In the genomic region with DNA sequence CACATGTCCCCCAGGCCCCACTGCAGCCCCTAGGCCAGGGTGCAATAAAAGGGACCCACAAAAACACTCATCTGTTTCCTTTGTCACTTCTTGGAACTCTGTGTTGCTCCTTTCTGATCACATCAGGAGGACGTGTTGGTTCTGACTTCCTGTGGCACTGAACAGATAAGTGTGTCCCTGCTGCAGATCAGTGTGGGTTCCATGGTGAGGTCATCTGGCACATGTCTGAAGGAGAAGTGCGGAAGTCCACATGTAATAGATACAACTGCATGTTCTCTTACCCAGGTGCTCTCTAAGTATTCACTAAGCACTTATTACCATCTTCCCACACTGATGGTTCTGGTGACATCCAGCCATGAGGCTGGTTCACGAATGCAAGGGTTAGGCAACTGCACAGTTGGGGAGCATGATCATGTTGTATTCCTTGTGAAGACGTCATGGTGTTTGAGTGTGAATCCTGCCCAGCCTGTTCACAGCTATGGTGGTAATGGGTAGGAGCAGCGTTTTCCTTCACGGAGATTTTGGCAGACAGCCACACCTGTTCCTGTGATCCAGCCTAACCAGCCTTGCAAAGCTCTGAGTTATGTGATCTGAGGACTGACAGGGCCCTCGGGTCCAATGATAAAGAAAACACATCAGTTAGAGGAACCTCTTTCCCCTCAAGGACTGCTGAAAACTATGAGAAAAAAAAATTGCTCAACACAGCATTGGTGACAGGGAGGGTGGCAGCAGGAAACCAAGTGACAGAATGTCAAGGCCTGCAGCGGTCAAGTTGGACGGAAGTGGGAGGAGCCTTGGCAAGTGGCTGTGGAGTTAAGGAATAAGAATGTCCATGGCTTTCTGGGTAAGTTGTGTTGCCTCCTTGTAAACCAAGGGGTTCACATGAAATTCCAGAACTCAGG, we compare ENCODE assay signal across 15 mouse cellular contexts. TPM values are rescaled to one million over a fixed set of nuclear protein-coding genes. Genes with fewer than 3 reads are reported as not detected.
DNase-seq lines count a peak whose midpoint lies in the region; ATAC-seq and TF ChIP-seq lines count a peak whose summit lies in the region.
"Had no signal": no experiment of that assay in that cellular context is flagged by ENCODE, and none has a peak within 500 bp of the region (broad histone marks: within the 10 kb centered on the region; RNA-seq: fewer than 3 reads in every experiment).

No protein-coding gene starts in this region.

- TF ChIP-seq CTCF in kidney, postnatal 0 days (IDR thresholded peaks at IDR 0.05; ENCODE audit: low read depth), result no peak

- no peak overlapping the region for H3K9ac ChIP-seq in kidney, postnatal 0 days (ENCODE audit: low read depth, low read length)
- no peak overlapping the region for H3K9ac ChIP-seq in kidney, embryonic 14.5 days (ENCODE audit: low read depth, low read length)
- no peak overlapping the region for H3K9ac ChIP-seq in embryonic facial prominence, embryonic 15.5 days

- WGBS in kidney, postnatal 0 days, result 54% methylated on average over 9 of the region's 9 CpGs
- WGBS in kidney, embryonic 14.5 days, result 66% methylated on average over 9 of the region's 9 CpGs
- WGBS in embryonic facial prominence, embryonic 15.5 days, result 60% methylated on average over 9 of the region's 9 CpGs

- no peaks in the 10 kb centered on the region for H3K27me3 ChIP-seq in kidney, postnatal 0 days (ENCODE audit: insufficient read depth, low read length)
- no peaks in the 10 kb centered on the region for H3K27me3 ChIP-seq in kidney, embryonic 14.5 days (ENCODE audit: control insufficient read depth, insufficient read depth, low read length)
- no peaks in the 10 kb centered on the region for H3K27me3 ChIP-seq in embryonic facial prominence, embryonic 15.5 days

- 0 out of 2 replicates have a peak, but pooled peaks have one; percentile 25 for ATAC-seq in kidney, postnatal 0 days (replicated peaks; ENCODE audit: low FRiP score, low read depth)
- ATAC-seq in kidney, embryonic 14.5 days (ENCODE audit: low FRiP score, low TSS enrichment), result no peak
- peak; percentile 54; the same call in 1 of the 2 replicates for ATAC-seq in embryonic facial prominence, embryonic 15.5 days (ENCODE audit: insufficient number of reproducible peaks, low FRiP score, low TSS enrichment, low read depth)
- ATAC-seq in megakaryocyte, adult 5-6 weeks (ENCODE audit: poor library complexity, severe bottlenecking), result peak; percentile 77
- no peak for ATAC-seq in activated CD4-positive, CD25-positive, alpha-beta regulatory T cell, adult 4 months

- DNase-seq in kidney, postnatal 0 days (ENCODE audit: low spot score), result peak; percentile 26
- DNase-seq in MEL-GATA-1-ER (ENCODE audit: extremely low read depth, low read depth), result peak; percentile 88
- no peak for DNase-seq in ovary, postnatal 10 days (ENCODE audit: low spot score)
- DNase-seq in heart, postnatal 36 days, result no peak
- DNase-seq: cerebellum, adult 9-11 months; gastrocnemius, postnatal 10 days; heart, postnatal 14 days; right cerebral cortex, postnatal 4 days; thymus, adult 2 months had no signal

- H3K4me3 ChIP-seq in kidney, postnatal 0 days (replicated peaks; ENCODE audit: low read depth, low read length), result no peak overlapping the region
- no peak overlapping the region for H3K4me3 ChIP-seq in kidney, embryonic 14.5 days (ENCODE audit: low read length)
- no peak overlapping the region for H3K4me3 ChIP-seq in embryonic facial prominence, embryonic 15.5 days (replicated peaks)
- H3K4me3 ChIP-seq: layer of hippocampus, adult 2 months; myocyte had no signal

- no peaks in the 10 kb centered on the region for H3K9me3 ChIP-seq in kidney, postnatal 0 days (replicated peaks; ENCODE audit: low read length)
- H3K9me3 ChIP-seq in kidney, embryonic 14.5 days (ENCODE audit: control insufficient read depth, low read length), result no peaks in the 10 kb centered on the region
- no peaks in the 10 kb centered on the region for H3K9me3 ChIP-seq in embryonic facial prominence, embryonic 15.5 days (replicated peaks)

- intact Hi-C loops in heart, postnatal 36 days (cut with DNase I), result no loop called here

- H3K27ac ChIP-seq in kidney, postnatal 0 days, result no peak overlapping the region
- no peak overlapping the region for H3K27ac ChIP-seq in kidney, embryonic 14.5 days (ENCODE audit: low read depth, low read length)
- no peak overlapping the region for H3K27ac ChIP-seq in embryonic facial prominence, embryonic 15.5 days (replicated peaks)
- H3K27ac ChIP-seq: layer of hippocampus, adult 2 months had no signal

- no peak overlapping the region for H3K4me2 ChIP-seq in kidney, postnatal 0 days (ENCODE audit: low read length)
- H3K4me2 ChIP-seq in kidney, embryonic 14.5 days (replicated peaks; ENCODE audit: low read depth, low read length), result no peak overlapping the region
- H3K4me2 ChIP-seq in embryonic facial prominence, embryonic 15.5 days (replicated peaks), result no peak overlapping the region

- H3K4me1 ChIP-seq in kidney, postnatal 0 days (replicated peaks; ENCODE audit: insufficient read depth, low read length), result no peaks in the 10 kb centered on the region
- no peaks in the 10 kb centered on the region for H3K4me1 ChIP-seq in kidney, embryonic 14.5 days (ENCODE audit: control insufficient read depth, insufficient read depth, low read length)
- no peaks in the 10 kb centered on the region for H3K4me1 ChIP-seq in embryonic facial prominence, embryonic 15.5 days

- no peaks in the 10 kb centered on the region for H3K36me3 ChIP-seq in kidney, postnatal 0 days (ENCODE audit: insufficient read depth, low read length)
- no peaks in the 10 kb centered on the region for H3K36me3 ChIP-seq in kidney, embryonic 14.5 days (ENCODE audit: control insufficient read depth, insufficient read depth, low read length)
- no peaks in the 10 kb centered on the region for H3K36me3 ChIP-seq in embryonic facial prominence, embryonic 15.5 days

RNA-seq across cellular contexts. Expression of gene Ptger3, which starts 9.0 kb away (rescaled TPM):
- polyA plus RNA-seq in kidney, postnatal 0 days (2015; fragmentation: Nextera tagmentation; extraction: Ambion mirVana), result 27.8 and 30.2 TPM in 2 replicates
- polyA plus RNA-seq in kidney, embryonic 14.5 days (2014; fragmentation: Nextera tagmentation; extraction: Ambion mirVana), result 2.4 and 4.1 TPM in 2 replicates
- 13.8 and 14.1 TPM in 2 replicates for polyA plus RNA-seq in embryonic facial prominence, embryonic 15.5 days (2015; fragmentation: Nextera tagmentation; extraction: Ambion mirVana)
- total RNA-seq in megakaryocyte, adult 5-6 weeks (2015), result 2.1 and 2.2 TPM in 2 replicates
- total RNA-seq in megakaryocyte, adult 5-6 weeks (2017), result 2.2 and 3.8 TPM in 2 replicates
- under 1 TPM in 1 of 2 experiments, not detected in 1; 0.56 TPM for polyA plus RNA-seq in activated CD4-positive, CD25-positive, alpha-beta regulatory T cell, adult 4 months (2017; shearing (Covaris generic))
- total RNA-seq in heart, postnatal 36 days (2021), result under 1 TPM; 0.16 to 0.94 TPM
- polyA plus RNA-seq: myocyte had no signal

RNA-seq across cellular contexts. Expression of gene Zranb2, which starts 41.7 kb away (rescaled TPM):
- polyA plus RNA-seq in kidney, postnatal 0 days (2015; fragmentation: Nextera tagmentation; extraction: Ambion mirVana), result 82.1 and 87.4 TPM in 2 replicates
- polyA plus RNA-seq in kidney, embryonic 14.5 days (2014; fragmentation: Nextera tagmentation; extraction: Ambion mirVana), result 102 and 119 TPM in 2 replicates
- polyA plus RNA-seq in embryonic facial prominence, embryonic 15.5 days (2015; fragmentation: Nextera tagmentation; extraction: Ambion mirVana), result 88.3 and 102 TPM in 2 replicates
- 49.4 and 54.1 TPM in 2 replicates for total RNA-seq in megakaryocyte, adult 5-6 weeks (2015)
- total RNA-seq in megakaryocyte, adult 5-6 weeks (2017), result 195 and 221 TPM in 2 replicates
- polyA plus RNA-seq in activated CD4-positive, CD25-positive, alpha-beta regulatory T cell, adult 4 months (2017; shearing (Covaris generic)), result 10 to 100 TPM; 63.6 to 69.8 TPM
- 10 to 100 TPM; 36.1 to 36.2 TPM for total RNA-seq in heart, postnatal 36 days (2021)

Comparison
In these comparisons a context has a peak if more than half of its experiments do, and no peak if none do; other contexts are left out.
1. ATAC-seq: peak in kidney, postnatal 0 days (single experiment), embryonic facial prominence, embryonic 15.5 days (single experiment) and megakaryocyte, adult 5-6 weeks (single experiment); none in kidney, embryonic 14.5 days (single experiment) and activated CD4-positive, CD25-positive, alpha-beta regulatory T cell, adult 4 months (single experiment).
2. DNase-seq: peak in kidney, postnatal 0 days (single experiment) and MEL-GATA-1-ER (single experiment); none in ovary, postnatal 10 days (single experiment) and heart, postnatal 36 days (0 of 2).